Mouse (Mus musculus) lung, embryonic 16.5 days (tissue): ENCODE measurements around the gene Csrp1. TPM values are rescaled to one million over a fixed set of nuclear protein-coding genes. Genes with fewer than 3 reads are reported as not detected.

Experiments
- ATAC-seq: fragments of 200-750 bp; cut with Nextera tagmentation; 2 replicates; pipeline ENCODE4 v1.8.0; 2017; ENCODE audit warnings: low read depth, mild to moderate bottlenecking, moderate library complexity
- H3K27ac ChIP-seq: fragments of 300-500 bp; sonication (generic); 2 replicates; pipeline ENCODE4 v1.5.1; 2014; ENCODE audit warnings: mild to moderate bottlenecking, control low read depth, low read length
- H3K27me3 ChIP-seq: fragments of 300-500 bp; sonication (generic); 2 replicates; pipeline ENCODE4 v1.6.1; 2014; ENCODE audit warnings: low read depth, low read length, mixed read lengths; ENCODE audit not compliant: control insufficient read depth, insufficient read depth
- H3K36me3 ChIP-seq: fragments of 300-500 bp; sonication (generic); 2 replicates; pipeline ENCODE4 v1.6.1; 2014; ENCODE audit warnings: low read length; ENCODE audit not compliant: control insufficient read depth, insufficient read depth
- H3K4me1 ChIP-seq: fragments of 300-500 bp; sonication (generic); replicated peaks from 2 replicates; pipeline ENCODE4 v1.6.1; 2014; ENCODE audit warnings: low read length, mixed read lengths; ENCODE audit not compliant: control insufficient read depth, insufficient read depth
- H3K4me2 ChIP-seq: fragments of 300-500 bp; sonication (generic); 2 replicates; pipeline ENCODE4 v1.6.1; 2014; ENCODE audit warnings: low read depth, low read length, control low read depth
- H3K4me3 ChIP-seq: fragments of 300-500 bp; sonication (generic); 2 replicates; pipeline ENCODE4 v1.5.1; 2014; ENCODE audit warnings: mild to moderate bottlenecking, low read length, control low read depth
- H3K9ac ChIP-seq: fragments of 300-500 bp; sonication (generic); 2 replicates; pipeline ENCODE4 v1.6.1; 2014; ENCODE audit warnings: low read length, control low read depth
- H3K9me3 ChIP-seq: fragments of 300-500 bp; sonication (generic); 2 replicates; pipeline ENCODE4 v1.6.1; 2016; ENCODE audit warnings: low read length; ENCODE audit not compliant: control insufficient read depth
- WGBS: fragments of 180-500 bp; shearing (Covaris S2); extraction: QIAGEN DNeasy Blood & Tissue Kit; methylation state at CpG from one replicate; pipeline ENCODE4 v1.1.7; 2014; 5-methylcytosine and 5-hydroxymethylcytosine counted together
- polyA plus RNA-seq: library from polyadenylated mRNA; unstranded; fragments of >200 nt; fragmentation: Nextera tagmentation; extraction: Ambion mirVana; gene quantifications from 2 replicates; pipeline ENCODE4 v1.2.1, GENCODE M21; 2015

Csrp1 gene
- polyA plus RNA-seq, 1 experiment from 2014 or later, result 268 TPM

- no peak overlapping the region for H3K4me2 ChIP-seq
- H3K36me3 ChIP-seq, result no peaks in the 10 kb centered on the region
- no peaks in the 10 kb centered on the region; the same call in 1 of the 2 replicates for H3K4me1 ChIP-seq
- H3K27me3 ChIP-seq, result no peaks in the 10 kb centered on the region
- no peak overlapping the region for H3K9ac ChIP-seq
- WGBS, result 53% methylated on average over 3 of the region's 3 CpGs
- H3K9me3 ChIP-seq, result no peaks in the 10 kb centered on the region
- no peak overlapping the region for H3K4me3 ChIP-seq
- peak; percentile 44; the same call in 1 of the 2 replicates for ATAC-seq
- no peak overlapping the region for H3K27ac ChIP-seq
Observed at GRCm38 (mm10) chr1:135787799-135788198, 67.9 kb downstream of the Csrp1 start.

- H3K27ac ChIP-seq, result no peak overlapping the region
- H3K36me3 ChIP-seq, result no peaks in the 10 kb centered on the region
- H3K4me1 ChIP-seq, result peaks cover 5% of the 10 kb centered on the region
- no peaks in the 10 kb centered on the region for H3K9me3 ChIP-seq
- no peaks in the 10 kb centered on the region for H3K27me3 ChIP-seq
- peak overlapping the region; percentile 23; the same call in 1 of the 2 replicates for H3K4me2 ChIP-seq
- H3K4me3 ChIP-seq, result no peak overlapping the region
- no peak; the same call in 1 of the 2 replicates for ATAC-seq
- H3K9ac ChIP-seq, result no peak overlapping the region
- WGBS, result 15% methylated on average over 10 of the region's 10 CpGs
Observed at GRCm38 (mm10) chr1:135788708-135789107, 68.8 kb downstream of the Csrp1 start.

- Histone ChIP-seq H3K9ac (no peak overlapping the region), H3K4me2 (no peak overlapping the region), H3K27ac (no peak overlapping the region), H3K36me3 (no peaks in the 10 kb centered on the region), H3K27me3 (no peaks in the 10 kb centered on the region), H3K9me3 (no peaks in the 10 kb centered on the region), H3K4me1 (peaks cover 17% of the 10 kb centered on the region), H3K4me3 (no peak overlapping the region)
- ATAC-seq, result no peak
- WGBS, result 8% methylated on average over 5 of the region's 5 CpGs
Observed at GRCm38 (mm10) chr1:135789815-135790214, 70.0 kb downstream of the Csrp1 start.

GRCm38 (mm10) chr1:135792143-135792939 is 72.5 kb downstream of the Csrp1 start:
- no peak for ATAC-seq
- no peaks in the 10 kb centered on the region for H3K9me3 ChIP-seq
- no peak overlapping the region for H3K9ac ChIP-seq
- no peak overlapping the region for H3K4me2 ChIP-seq
- H3K4me3 ChIP-seq, result no peak overlapping the region
- no peaks in the 10 kb centered on the region for H3K36me3 ChIP-seq
- 72% methylated on average over 13 of the region's 13 CpGs for WGBS
- no peak overlapping the region for H3K27ac ChIP-seq
- no peaks in the 10 kb centered on the region for H3K27me3 ChIP-seq
- peaks cover 17% of the 10 kb centered on the region for H3K4me1 ChIP-seq

- H3K4me3 ChIP-seq, result peak overlapping the region; percentile 33
- H3K9ac ChIP-seq, result peak overlapping the region; percentile 57
Observed at GRCm38 (mm10) chr1:135793370-135794215, 73.7 kb downstream of the Csrp1 start.

GRCm38 (mm10) chr1:135794216-135795134 is 74.6 kb downstream of the Csrp1 start:
- H3K4me3 ChIP-seq, result peak overlapping the region; percentile 33
- no peaks in the 10 kb centered on the region for H3K36me3 ChIP-seq
- WGBS, result 14% methylated on average over 20 of the region's 20 CpGs
- H3K27ac ChIP-seq, result peak overlapping the region; percentile 73
- peak overlapping the region; percentile 61 for H3K4me2 ChIP-seq
- no peaks in the 10 kb centered on the region for H3K27me3 ChIP-seq
- peak overlapping the region; percentile 29 for H3K9ac ChIP-seq
- H3K9me3 ChIP-seq, result no peaks in the 10 kb centered on the region
- peak; percentile 26 for ATAC-seq
- peaks cover 17% of the 10 kb centered on the region for H3K4me1 ChIP-seq

More at GRCm38 (mm10) chr1:135793370-135794215, 73.7 kb downstream of the Csrp1 start:
- H3K4me2 ChIP-seq, result peak overlapping the region; percentile 61
- H3K27me3 ChIP-seq, result no peaks in the 10 kb centered on the region
- WGBS, result 13% methylated on average over 27 of the region's 27 CpGs
- peaks cover 17% of the 10 kb centered on the region for H3K4me1 ChIP-seq
- no peaks in the 10 kb centered on the region for H3K9me3 ChIP-seq
- peak; percentile 56 for ATAC-seq
- no peaks in the 10 kb centered on the region for H3K36me3 ChIP-seq
- H3K27ac ChIP-seq, result peak overlapping the region; percentile 65

- no peak for ATAC-seq
- Histone ChIP-seq H3K36me3 (no peaks in the 10 kb centered on the region), H3K9me3 (no peaks in the 10 kb centered on the region), H3K9ac (no peak overlapping the region), H3K27ac (no peak overlapping the region), H3K4me2 (no peak overlapping the region), H3K27me3 (no peaks in the 10 kb centered on the region), H3K4me3 (no peak overlapping the region), H3K4me1 (peaks cover 26% of the 10 kb centered on the region)
- WGBS, result 71% methylated on average over 1 of the region's 1 CpGs
Observed at GRCm38 (mm10) chr1:135798492-135798891, 78.6 kb downstream of the Csrp1 start.

GRCm38 (mm10) chr1:135799109-135799627 is 79.3 kb downstream of the Csrp1 start:
- H3K27me3 ChIP-seq, result no peaks in the 10 kb centered on the region
- WGBS, result 49% methylated on average over 8 of the region's 8 CpGs
- no peak for ATAC-seq
- H3K9ac ChIP-seq, result no peak overlapping the region
- no peaks in the 10 kb centered on the region for H3K36me3 ChIP-seq
- H3K4me2 ChIP-seq, result no peak overlapping the region
- no peaks in the 10 kb centered on the region for H3K9me3 ChIP-seq
- no peak overlapping the region for H3K27ac ChIP-seq
- no peak overlapping the region for H3K4me3 ChIP-seq
- H3K4me1 ChIP-seq, result peaks cover 19% of the 10 kb centered on the region
